In the genomic region with DNA sequence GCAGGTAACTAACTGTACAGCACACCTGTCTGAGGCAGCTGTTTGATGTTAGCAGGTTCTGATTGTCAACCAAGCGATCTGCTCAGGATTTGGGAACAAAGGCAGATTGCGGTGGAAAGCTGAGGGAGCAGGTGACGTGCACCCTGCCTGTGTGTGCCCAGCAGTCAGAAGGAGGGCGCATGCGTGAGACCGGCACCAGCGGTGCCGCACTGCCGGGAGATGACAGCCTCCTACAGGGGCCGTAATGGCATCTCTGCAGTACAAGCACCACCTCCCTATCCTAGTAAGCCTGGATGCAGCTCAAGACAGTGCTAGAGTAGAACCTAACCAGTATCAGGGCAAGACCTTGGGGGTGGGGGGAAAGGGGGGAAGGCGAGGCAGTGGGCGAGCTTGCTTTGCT, we compare ENCODE assay signal across 8 mouse cellular contexts. TPM values are rescaled to one million over a fixed set of nuclear protein-coding genes. Genes with fewer than 3 reads are reported as not detected.
DNase-seq lines count a peak whose midpoint lies in the region; ATAC-seq and TF ChIP-seq lines count a peak whose summit lies in the region.

No protein-coding gene starts in this region.

- no peak for TF ChIP-seq EP300 in lung, postnatal 0 days (IDR thresholded peaks at IDR 0.05)

- H3K9ac ChIP-seq in lung, postnatal 0 days (replicated peaks; ENCODE audit: low read depth), result no peak overlapping the region
- no peak overlapping the region for H3K9ac ChIP-seq in neural tube, embryonic 15.5 days (replicated peaks)

- peak; percentile 82 for DNase-seq in heart, adult 11 months
- DNase-seq in heart, adult 9 months (ENCODE audit: low spot score in 2 of 2), result no peak
- peak; percentile 5 for DNase-seq in lung, postnatal 0 days (ENCODE audit: low spot score)
- no peak for DNase-seq in lung, postnatal 4 days
- peak; percentile 53 to 54 for DNase-seq in cerebellum, adult 2 months
- DNase-seq in yolk sac, embryonic 10.5 days (ENCODE audit: low spot score), result no peak

- H3K4me1 ChIP-seq in lung, postnatal 0 days (ENCODE audit: insufficient read depth, low read depth, low read length), result no peaks in the 10 kb centered on the region
- no peaks in the 10 kb centered on the region for H3K4me1 ChIP-seq in cerebellum, adult 2 months (ENCODE audit: control insufficient read depth, insufficient read depth, low read length)
- peaks cover 7% of the 10 kb centered on the region for H3K4me1 ChIP-seq in neural tube, embryonic 15.5 days

- peak overlapping the region; percentile 1; the same call in 1 of the 2 replicates for H3K4me2 ChIP-seq in lung, postnatal 0 days (replicated peaks; ENCODE audit: low read depth, low read length)
- H3K4me2 ChIP-seq in neural tube, embryonic 15.5 days, result peak overlapping the region; percentile 29

- no peaks in the 10 kb centered on the region for H3K36me3 ChIP-seq in lung, postnatal 0 days (ENCODE audit: insufficient read depth, low read length)
- H3K36me3 ChIP-seq in neural tube, embryonic 15.5 days, result no peaks in the 10 kb centered on the region

- no peak for TF ChIP-seq POLR2A in cerebellum, adult 2 months (IDR thresholded peaks at IDR 0.05; ENCODE audit: borderline replicate concordance, insufficient read depth, low read length)

- no peak overlapping the region for H3K27ac ChIP-seq in lung, postnatal 0 days (ENCODE audit: low read length)
- no peak overlapping the region for H3K27ac ChIP-seq in cerebellum, adult 2 months (ENCODE audit: insufficient read depth, low read length)
- H3K27ac ChIP-seq in neural tube, embryonic 15.5 days (replicated peaks), result 0 out of 2 replicates have a peak overlapping the region, but pooled peaks have one; percentile 20

- no peak for TF ChIP-seq CTCF in lung, postnatal 0 days (IDR thresholded peaks at IDR 0.05)
- TF ChIP-seq CTCF in cerebellum, adult 2 months (IDR thresholded peaks at IDR 0.05; ENCODE audit: borderline replicate concordance, insufficient read depth, low read depth, low read length), result no peak

- H3K27me3 ChIP-seq in lung, postnatal 0 days (replicated peaks; ENCODE audit: insufficient read depth, low read length), result no peaks in the 10 kb centered on the region
- H3K27me3 ChIP-seq in cerebellum, adult 2 months (ENCODE audit: control insufficient read depth, insufficient read depth, low read length), result no peaks in the 10 kb centered on the region
- no peaks in the 10 kb centered on the region for H3K27me3 ChIP-seq in neural tube, embryonic 15.5 days (replicated peaks)

- WGBS in lung, postnatal 0 days, result 72% methylated on average over 12 of the region's 12 CpGs
- WGBS in cerebellum, adult 2 months, result 69% methylated on average over 12 of the region's 12 CpGs
- WGBS in neural tube, embryonic 15.5 days, result 58% methylated on average over 12 of the region's 12 CpGs

- no peak for ATAC-seq in lung, postnatal 0 days
- no peak for ATAC-seq in neural tube, embryonic 15.5 days (ENCODE audit: low FRiP score)
- ATAC-seq in monocyte, adult 5-6 weeks (replicated peaks; ENCODE audit: insufficient number of reproducible peaks, low FRiP score, low TSS enrichment, poor library complexity, severe bottlenecking), result no peak

- H3K4me3 ChIP-seq in lung, postnatal 0 days (ENCODE audit: low read depth, low read length), result no peak overlapping the region
- H3K4me3 ChIP-seq in cerebellum, adult 2 months (replicated peaks; ENCODE audit: insufficient read depth, low read depth, low read length), result no peak overlapping the region
- H3K4me3 ChIP-seq in neural tube, embryonic 15.5 days (replicated peaks), result no peak overlapping the region

- no peaks in the 10 kb centered on the region for H3K9me3 ChIP-seq in lung, postnatal 0 days (ENCODE audit: low read length)
- H3K9me3 ChIP-seq in neural tube, embryonic 15.5 days (replicated peaks), result no peaks in the 10 kb centered on the region

RNA-seq across cellular contexts. Expression of a gene that starts 35.2 kb away (rescaled TPM):
- not detected in 2 replicates for polyA plus RNA-seq in lung, postnatal 0 days (2015; fragmentation: Nextera tagmentation; extraction: Ambion mirVana)
- 0.36 and 0.80 TPM in 2 replicates for polyA plus RNA-seq in cerebellum, adult 2 months (2012; rRNA removed)
- polyA plus RNA-seq in neural tube, embryonic 15.5 days (2015; fragmentation: Nextera tagmentation; extraction: Ambion mirVana), result 1.0 and 1.5 TPM in 2 replicates
- total RNA-seq in monocyte, adult 5-6 weeks (2017), result 0.38 to 1.2 TPM in 2 of 3 replicates, not detected in the other

Comparison
In these comparisons a context has a peak if more than half of its experiments do, and no peak if none do; other contexts are left out.
1. DNase-seq: peak in heart, adult 11 months (single experiment), lung, postnatal 0 days (single experiment) and cerebellum, adult 2 months (2 of 2); none in heart, adult 9 months (0 of 2), lung, postnatal 4 days (0 of 2) and yolk sac, embryonic 10.5 days (single experiment).